Mouse (Mus musculus) frontal cortex, postnatal 36 days (tissue): ENCODE measurements at regions not wholly inside any gene's neighbourhood (a gene's known extent, or its start where the extent isn't known, plus 50 kb on each side); places are given as distances from the start of the nearest gene placed in this dataset.

Experiments used
- DNase-seq, 2 experiments: peaks; one replicate each; pipeline ENCODE4 v3.0.0; 2022; ENCODE audit warnings: low spot score in 2 of 2

- DNase-seq = no peak
Observed at GRCm38 (mm10) chr13:26594313-26594712, 175.7 kb downstream of the Hdgfl1 start.

- no peak for DNase-seq
Observed at GRCm38 (mm10) chr13:26593750-26594149, 176.2 kb downstream of the Hdgfl1 start.

- DNase-seq = peak; percentile 12 to 19
Observed at GRCm38 (mm10) chr13:26575890-26576543, 193.9 kb downstream of the Hdgfl1 start.

- no peak for DNase-seq
Observed at GRCm38 (mm10) chr13:26569422-26569821, 200.5 kb downstream of the Hdgfl1 start.

- no peak for DNase-seq
Observed at GRCm38 (mm10) chr13:26564941-26565862, 204.8 kb downstream of the Hdgfl1 start.

- DNase-seq = peak in 1 of 2 experiments; percentile 2
Observed at GRCm38 (mm10) chr13:26558366-26558765, 211.6 kb downstream of the Hdgfl1 start.

- DNase-seq = no peak
Observed at GRCm38 (mm10) chr13:26554266-26554665, 215.7 kb downstream of the Hdgfl1 start.

GRCm38 (mm10) chr13:26552122-26552521 is 217.8 kb downstream of the Hdgfl1 start:
- DNase-seq = no peak

GRCm38 (mm10) chr13:26538928-26539327 is 231.0 kb downstream of the Hdgfl1 start:
- DNase-seq = no peak

GRCm38 (mm10) chr13:26536575-26536974 is 233.4 kb downstream of the Hdgfl1 start:
- no peak for DNase-seq

- DNase-seq = no peak
Observed at GRCm38 (mm10) chr13:26532761-26533160, 237.2 kb downstream of the Hdgfl1 start.

GRCm38 (mm10) chr13:26519054-26519453 is 250.9 kb downstream of the Hdgfl1 start:
- no peak for DNase-seq

- DNase-seq = no peak
Observed at GRCm38 (mm10) chr13:26518425-26518824, 251.5 kb downstream of the Hdgfl1 start.

GRCm38 (mm10) chr13:26517646-26518045 is 252.3 kb downstream of the Hdgfl1 start:
- DNase-seq = no peak

- no peak for DNase-seq
Observed at GRCm38 (mm10) chr13:26510448-26510847, 259.5 kb downstream of the Hdgfl1 start.

- no peak for DNase-seq
Observed at GRCm38 (mm10) chr13:26509841-26510240, 260.1 kb downstream of the Hdgfl1 start.

- DNase-seq = no peak
Observed at GRCm38 (mm10) chr13:26503744-26504143, 266.2 kb downstream of the Hdgfl1 start.

- DNase-seq = no peak
Observed at GRCm38 (mm10) chr13:26497086-26497485, 272.9 kb downstream of the Hdgfl1 start.

GRCm38 (mm10) chr13:26495871-26496270 is 274.1 kb downstream of the Hdgfl1 start:
- DNase-seq = no peak

GRCm38 (mm10) chr13:26469343-26469742 is 300.6 kb downstream of the Hdgfl1 start:
- DNase-seq = no peak

- no peak for DNase-seq
Observed at GRCm38 (mm10) chr13:26467526-26467925, 302.4 kb downstream of the Hdgfl1 start.

- no peak for DNase-seq
Observed at GRCm38 (mm10) chr13:26464523-26464922, 305.4 kb downstream of the Hdgfl1 start.

GRCm38 (mm10) chr13:26464096-26464495 is 305.9 kb downstream of the Hdgfl1 start:
- DNase-seq = no peak
